Mouse (Mus musculus) CD4-positive, CD25-positive, alpha-beta regulatory T cell, adult 4 months (primary cell): ENCODE results near the gene Cox17. TPM values are rescaled to one million over a fixed set of nuclear protein-coding genes. Genes with fewer than 3 reads are reported as not detected.

Source experiments
- ATAC-seq: one replicate; pipeline ENCODE4 v1.8.0; 2017
- polyA plus RNA-seq, 2 experiments: library from polyadenylated mRNA; unstranded; fragments of 100-300 nt; shearing (Covaris generic); gene quantifications; one replicate each; pipeline ENCODE4 v1.2.1; 2017

The Cox17 gene
- polyA plus RNA-seq, 2 experiments from 2014 or later, result 203 to 275 TPM

DNA sequence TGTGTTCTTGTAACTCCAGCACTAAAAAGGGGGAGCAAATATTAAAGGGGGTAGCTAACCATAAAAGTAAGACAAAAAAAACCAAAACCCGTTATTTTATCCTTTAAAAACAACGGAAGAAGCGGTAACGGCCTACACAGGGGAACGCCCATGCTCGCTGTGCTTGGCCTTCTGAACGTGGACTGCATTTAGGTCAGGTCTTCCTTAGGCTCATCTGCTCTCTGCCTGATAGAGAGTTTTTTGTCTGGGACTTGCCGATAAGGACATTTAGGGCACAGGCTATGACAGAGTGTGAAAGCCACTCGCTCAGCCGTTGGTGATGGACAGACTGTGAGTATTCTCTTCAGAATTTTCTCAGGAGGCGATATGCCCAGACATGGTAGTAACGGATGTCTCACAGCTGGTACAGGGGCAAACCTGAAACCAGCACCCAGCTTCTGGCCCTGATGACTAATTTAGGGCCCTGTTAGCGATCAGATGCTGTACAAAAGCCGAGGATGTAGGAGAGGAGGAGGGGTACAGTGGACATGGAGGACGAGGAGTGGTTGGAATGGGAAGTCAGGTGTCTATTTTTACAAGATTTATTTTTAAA lies 25.0 kb downstream of the Cox17 start:
- ATAC-seq, result no peak

DNA sequence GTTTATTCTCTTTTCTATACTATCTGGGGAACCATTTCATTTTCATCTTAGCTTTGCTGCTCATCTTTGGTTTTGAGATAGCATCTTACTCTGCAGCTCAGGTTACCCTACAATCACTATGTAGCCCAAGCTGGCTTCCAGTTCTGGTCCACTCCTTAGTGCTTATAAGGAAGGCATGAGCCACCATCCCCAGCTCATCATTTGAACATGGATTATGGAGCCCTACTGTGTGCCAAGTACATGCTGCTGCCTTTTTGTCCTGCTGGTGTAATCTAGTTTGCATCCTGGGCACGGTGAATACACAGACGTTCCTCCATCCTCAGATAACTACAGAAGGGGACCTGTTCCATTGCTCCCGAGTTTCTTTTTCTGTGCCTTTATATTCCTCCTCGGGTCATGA lies 26.1 kb downstream of the Cox17 start:
- no peak for ATAC-seq

DNA sequence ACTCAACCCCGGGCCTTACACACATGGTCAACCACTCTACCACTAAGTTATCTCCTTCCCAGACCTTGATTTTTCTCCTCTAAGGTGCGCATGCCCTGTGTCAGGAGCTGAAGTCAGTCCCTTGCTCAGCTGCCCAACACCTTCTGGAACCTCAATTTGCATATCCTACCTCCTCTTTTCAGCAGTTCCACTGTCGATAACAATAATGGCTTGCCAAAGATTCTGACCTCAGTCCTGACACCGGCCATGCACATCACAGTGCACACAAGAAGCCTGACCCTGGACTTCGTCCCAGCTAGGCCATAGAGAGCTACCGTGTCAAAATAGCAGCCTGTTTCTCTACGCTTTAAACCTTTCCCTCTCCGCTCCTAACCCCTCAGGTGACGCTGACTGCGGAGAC lies 26.6 kb downstream of the Cox17 start:
- ATAC-seq, result no peak

DNA sequence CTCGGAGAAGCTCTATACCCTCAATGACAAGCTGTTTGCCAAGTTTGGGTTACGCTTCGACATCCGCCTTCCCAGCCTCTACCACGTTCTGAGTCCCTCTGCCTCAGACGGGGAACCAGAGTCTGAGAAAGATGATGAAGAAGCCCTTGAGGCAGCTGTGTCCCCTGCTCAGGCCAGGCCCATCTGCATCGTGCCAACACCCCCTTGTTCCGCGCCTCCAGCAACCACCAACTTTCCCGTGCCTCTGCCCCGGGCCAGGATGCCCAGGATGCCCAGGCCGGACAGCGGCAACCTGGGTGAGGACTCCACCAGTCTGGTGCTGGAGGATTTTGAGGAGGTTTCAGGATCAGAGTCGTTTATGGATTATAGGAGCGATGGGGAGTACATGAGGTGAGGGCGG lies 27.1 kb downstream of the Cox17 start:
- ATAC-seq, result no peak

DNA sequence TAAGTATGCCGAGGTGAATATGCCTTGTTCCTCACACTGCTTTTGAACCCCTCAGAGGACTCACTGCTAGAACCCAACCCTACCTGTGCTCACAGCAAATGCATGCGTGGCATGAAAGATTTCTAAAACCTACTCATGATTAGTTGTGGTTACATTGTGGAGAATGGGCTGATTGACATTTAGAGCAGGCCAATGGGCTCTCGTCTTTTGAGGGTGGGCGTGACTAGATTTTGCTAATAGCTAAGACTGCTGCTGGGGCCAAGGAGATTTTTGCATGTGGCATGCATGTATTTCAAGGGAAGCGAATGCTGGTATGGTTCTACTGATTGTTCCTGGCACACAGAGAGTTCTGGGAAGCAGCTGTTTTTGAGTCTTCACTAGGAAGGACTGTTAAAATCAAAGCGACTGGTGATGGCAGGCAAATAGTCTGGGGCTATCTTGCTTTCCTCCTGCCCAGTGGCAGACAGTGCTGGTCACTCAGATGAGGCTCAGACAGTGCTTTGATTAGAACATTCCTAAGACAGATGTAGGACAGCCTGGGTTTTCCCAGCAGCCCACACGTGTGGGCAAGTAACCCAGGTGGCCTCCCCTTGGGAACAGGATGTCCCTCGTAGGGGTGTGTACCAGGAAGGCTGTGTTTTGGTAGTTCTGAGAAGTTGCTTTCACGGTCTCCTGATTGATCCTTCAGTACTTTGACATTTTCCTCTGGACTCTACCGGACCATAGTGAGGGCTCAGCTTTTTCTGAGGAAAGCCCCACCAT lies 27.8 kb downstream of the Cox17 start:
- ATAC-seq, result peak; percentile 66

DNA sequence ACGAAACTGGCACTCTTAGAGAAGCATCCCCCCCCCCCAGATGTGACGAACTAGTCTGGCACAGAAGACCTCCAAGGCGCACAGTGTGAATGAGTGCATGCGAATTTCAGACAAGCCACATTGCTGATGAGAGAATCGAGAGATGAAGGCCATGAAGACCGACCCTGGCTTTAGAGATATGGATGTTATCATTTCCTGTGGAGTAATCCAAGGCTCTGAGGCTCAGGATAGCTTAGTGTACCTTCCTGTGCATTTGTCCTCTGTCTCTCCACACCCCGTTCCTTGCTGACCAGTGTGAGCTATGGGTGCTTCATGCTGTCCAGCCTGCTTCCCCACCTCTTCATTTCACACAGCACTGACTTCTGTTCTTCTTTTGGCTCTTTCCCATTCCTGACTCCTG lies 28.4 kb downstream of the Cox17 start:
- no peak for ATAC-seq

DNA sequence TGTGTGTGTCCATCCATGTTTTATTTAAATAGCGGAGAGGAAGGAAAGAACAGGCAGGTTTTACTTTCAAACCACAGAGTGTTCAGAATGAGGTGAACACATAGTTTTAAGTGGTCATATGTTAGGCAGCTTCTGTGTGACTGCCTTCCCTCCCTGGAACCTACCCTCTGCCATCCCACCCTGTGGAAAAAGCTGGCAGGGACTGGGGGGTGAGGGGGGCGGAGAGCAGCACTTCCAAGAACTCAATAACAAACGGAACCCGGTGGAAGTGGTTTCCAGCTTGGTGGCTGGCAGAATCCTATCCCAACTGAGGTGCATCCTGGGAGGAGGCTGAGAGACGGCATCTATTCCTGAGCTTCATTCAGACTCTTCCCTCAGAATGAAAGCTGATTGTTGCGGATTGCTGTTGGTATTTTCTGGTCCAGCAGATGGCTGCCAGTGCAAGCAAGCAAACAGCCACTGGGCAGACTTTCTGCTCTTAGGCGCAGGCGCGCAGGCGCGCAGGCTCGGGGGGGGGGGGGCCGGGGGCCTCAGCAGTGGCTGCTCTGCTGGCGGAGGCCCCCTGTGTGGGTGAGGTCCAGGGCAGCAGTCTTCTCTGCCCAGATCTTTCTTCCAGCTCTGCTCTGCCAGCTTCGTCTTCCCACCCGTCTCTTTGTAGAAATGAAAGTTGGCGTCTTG lies 29.5 kb downstream of the Cox17 start:
- peak; percentile 74 for ATAC-seq

DNA sequence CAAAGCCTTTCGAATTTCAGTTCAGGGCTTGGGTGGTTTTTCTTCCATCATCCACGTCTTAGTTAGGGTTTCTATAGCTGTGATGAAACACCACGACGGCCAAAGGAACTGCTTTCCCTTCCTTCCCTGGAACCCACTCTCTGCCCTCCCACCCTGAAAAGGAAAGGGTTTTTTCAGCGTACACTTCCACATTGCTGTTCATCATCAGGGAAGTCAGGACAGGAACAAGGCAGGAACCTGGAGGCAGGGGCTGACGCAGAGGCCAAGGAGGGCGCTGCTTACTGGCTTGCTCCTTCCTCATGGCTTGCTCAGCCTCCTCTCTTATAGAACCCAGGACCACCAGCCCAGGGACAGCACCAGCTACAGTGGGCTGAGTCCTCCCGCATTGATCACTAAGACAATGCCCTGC lies 30.1 kb downstream of the Cox17 start:
- peak; percentile 32 for ATAC-seq

DNA sequence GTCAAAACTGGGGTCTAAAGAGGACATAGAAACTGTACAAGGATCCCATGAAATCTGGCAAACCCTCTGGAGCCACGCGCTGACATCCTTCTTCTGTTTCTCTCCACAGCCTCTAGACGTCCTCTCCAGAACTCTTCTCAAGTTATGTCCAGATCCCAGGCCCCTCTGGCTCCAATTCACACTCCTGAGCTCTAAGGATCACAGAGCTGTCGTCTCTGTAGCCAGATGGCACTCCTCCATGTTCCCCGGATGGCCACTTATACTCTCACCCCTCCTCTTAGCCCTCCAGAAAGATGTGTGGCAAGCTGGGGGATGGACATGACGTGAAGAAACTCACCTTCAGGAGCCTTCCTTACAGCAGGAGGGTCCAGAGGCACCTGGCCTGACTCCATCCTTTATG lies 30.8 kb downstream of the Cox17 start:
- no peak for ATAC-seq

DNA sequence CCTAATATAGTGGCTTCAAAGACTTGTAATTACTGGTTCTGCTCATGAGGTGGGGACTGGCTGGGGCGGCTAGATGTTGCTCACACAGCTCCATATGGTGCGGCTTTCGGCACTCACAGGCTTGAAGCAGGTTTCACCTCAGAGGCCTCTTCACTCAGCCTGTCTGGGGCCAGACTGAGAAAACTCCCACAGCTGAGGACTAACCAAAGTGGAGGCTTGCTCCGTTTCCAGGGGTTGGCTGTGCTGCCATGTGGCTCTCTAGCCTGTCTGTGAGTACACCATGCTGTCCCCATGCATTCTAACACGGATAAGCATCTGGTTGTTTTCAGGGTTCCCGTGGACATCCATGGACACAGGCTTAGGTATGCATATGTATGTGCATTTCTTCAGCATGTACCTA lies 31.8 kb downstream of the Cox17 start:
- no peak for ATAC-seq

DNA sequence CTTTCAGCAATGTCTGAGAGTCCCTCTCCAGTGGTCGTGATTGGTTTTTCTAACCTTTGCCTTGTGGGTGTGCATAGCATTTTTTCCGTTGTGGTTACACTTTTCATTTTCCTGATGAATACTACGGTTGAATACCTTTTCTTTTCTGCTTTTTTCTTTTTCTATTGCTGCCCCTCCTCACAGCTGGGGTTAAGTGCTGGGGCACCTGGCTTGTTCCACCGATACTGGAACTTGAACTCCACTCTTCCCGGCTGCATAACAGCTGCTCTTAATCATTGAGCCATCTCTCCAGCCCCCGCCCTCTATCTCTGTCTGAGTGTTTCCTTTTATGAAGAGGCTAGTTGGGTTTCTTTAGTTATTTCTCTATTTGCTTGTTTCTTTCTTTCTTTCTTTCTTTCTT lies 32.3 kb downstream of the Cox17 start:
- no peak for ATAC-seq

DNA sequence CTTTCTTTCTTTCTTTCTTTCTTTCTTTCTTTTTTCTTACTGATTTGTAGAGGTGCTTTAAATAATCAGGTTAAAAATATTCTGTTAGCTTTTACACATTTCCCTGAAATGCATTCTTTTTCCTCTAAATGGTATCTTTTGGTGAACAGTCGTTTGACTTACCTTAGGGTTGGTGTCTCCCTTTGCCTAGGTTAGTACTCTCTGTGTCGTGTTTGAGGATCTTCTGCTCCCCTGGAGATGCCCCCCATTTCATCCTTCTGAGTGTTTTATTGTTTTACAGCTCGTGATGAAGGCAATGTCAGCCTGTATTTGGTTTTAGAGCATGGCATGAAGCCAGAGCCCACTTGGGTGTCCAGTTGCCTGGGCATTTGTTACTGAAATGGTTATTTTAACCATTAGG lies 32.7 kb downstream of the Cox17 start:
- ATAC-seq, result no peak

DNA sequence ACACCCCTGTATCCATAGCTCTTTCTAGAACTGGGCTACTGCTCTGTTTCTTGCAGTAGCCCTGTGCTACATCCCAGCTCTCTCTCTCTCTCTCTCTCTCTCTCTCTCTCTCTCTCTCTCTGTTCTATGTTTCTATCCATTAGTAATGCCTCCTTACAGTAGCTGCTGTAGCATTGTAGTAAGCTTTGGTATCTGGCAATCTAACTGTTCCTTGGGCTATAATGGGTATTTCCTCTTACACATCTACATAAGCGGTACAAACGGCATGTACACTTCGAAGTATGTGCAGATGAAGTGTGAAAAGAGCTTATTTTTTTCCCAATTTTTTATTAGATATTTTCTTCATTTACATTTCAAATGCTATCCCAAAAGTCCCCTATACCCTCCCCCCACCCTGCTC lies 33.1 kb downstream of the Cox17 start:
- no peak for ATAC-seq

DNA sequence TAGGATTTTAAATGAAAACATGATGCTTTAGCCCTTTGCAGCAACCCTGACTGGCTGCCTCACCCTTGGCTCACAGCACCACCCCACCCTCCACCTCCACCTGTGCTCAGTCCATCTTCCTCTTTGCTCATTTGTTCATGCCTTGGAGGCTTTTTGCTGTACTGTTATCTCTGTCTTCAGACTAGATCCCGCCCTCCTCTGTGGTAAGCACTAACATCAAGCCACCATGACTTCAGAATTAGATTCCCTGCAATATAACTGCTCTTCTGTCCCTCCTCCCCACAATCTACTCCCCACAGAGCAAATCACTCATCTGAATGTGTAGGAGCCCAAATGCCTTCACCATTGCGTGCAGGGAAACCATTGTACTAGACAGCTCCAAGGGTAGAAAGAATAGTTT lies 36.9 kb downstream of the Cox17 start:
- no peak for ATAC-seq

DNA sequence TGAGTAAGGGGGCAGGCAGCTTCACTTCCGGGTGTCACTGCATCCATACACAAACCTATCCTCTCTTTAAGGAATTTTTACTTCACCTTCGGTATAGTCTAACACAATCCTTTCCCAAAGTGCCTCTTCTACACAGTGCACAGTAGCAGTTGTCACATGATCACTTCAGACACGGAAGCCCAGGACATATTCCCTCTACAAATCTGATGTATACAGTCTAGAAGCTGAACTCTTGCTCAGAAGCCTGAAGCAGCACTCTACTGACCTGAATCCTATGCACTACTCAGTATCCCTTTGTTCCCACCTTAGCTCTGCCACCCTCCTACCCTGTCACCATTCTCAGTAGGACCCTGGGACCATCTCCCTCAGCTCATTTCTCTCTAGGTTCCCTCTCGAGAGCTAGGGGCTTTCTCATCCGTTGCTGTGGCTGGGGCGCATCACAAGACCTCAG lies 38.4 kb downstream of the Cox17 start:
- ATAC-seq, result no peak

DNA sequence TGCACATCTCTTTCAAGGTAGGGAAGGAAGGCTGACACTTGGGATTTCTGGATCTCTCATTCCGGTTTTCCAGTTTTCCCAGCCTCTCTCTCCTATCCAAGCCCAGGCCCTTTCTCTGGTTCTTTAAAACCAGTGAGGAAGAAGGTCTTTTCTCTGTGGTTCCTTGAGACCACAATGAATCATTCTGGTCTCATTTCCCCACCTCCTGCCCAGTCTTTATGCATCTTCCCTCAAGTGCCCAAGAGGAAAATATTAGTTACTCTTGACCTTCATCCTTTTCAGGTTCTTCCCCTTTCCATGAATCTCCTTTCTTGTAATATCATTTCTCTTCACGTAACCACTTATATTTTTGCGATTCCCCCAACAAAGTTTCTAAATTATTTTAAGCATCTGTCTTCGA lies 38.9 kb downstream of the Cox17 start:
- no peak for ATAC-seq

DNA sequence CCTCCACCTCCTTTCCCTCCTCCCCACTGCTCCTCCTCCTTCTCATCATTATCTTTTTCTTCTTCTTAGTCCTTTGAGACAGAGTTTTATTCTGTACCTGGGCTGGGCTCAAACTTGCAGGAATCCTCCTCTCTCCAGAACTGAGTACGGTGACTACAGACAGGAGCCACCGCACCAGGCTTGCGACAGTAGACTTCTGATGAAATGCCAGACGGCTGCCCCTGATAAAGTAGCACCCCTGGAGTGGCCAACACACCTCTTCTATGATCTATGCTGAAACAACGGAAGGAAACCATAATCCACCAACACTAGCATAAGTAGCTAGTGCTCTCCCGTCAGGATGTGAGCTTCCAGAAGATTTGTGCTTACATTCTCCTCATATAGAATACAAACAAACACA lies 40.6 kb downstream of the Cox17 start:
- no peak for ATAC-seq

DNA sequence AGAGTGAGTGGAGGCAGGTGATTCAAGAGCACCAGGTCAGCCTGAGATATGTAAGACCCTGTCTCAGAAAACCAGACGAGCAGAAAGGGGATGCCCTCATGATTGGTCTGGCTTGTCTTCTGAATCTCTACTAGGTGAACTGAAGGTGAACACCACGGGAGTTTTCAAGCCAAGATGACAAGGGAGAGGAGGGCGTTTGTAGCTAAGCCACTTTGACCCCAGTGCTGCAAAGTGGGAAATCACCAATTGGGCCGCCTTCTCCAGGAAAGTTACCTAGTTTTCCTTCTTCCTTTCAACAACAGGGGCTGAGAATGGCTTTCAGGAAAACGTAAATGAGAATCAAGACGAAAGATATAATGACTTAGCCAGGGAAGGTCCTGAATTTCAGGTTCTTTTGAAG lies 42.0 kb downstream of the Cox17 start:
- no peak for ATAC-seq

DNA sequence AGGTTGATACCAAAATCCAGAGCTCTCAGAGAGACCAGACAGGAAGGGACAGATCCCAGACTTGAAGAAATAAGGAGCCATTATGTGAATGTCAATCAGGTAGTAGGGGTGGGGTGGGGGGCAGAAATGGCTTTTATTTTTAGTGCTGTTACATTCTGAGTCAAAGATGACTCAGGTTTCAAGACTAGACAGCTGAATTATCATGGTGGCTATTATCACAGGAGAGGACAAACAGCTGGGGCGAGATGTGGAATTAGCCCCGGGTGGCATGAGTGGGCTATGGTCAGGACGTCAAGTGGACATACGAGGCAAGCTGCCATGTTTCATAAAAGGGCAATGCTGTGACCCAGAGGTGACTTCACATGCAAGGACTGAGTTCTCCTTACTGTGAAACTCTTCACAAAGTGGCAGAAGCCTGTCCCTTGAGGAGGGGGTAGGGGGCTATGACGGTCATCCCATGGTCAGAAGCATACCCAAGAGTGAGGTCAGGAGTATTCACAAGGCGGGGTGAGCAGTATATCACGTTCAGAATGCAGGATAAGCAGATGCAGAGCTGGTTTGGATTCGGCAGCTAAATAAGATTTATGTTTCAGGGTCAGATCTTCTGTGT lies 42.6 kb downstream of the Cox17 start:
- ATAC-seq, result no peak

DNA sequence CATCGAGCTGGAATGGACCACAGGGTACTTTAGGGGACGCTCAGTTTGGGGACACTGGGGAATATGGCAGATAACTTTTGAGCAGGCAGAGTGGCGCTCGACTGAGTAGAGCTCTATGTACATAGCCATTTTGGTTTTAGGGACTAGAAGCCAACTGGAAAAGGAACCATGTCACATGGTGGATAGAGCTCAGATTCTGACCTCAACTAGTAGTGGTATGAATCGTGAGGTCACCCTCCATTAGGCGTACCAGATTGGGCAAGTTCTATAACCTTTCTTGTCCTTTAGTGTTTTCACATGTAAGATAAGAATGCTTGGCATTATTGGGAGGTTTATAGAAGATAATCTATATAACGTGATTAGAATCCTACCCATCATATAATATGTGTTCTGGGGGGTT lies 43.5 kb downstream of the Cox17 start:
- ATAC-seq, result no peak

DNA sequence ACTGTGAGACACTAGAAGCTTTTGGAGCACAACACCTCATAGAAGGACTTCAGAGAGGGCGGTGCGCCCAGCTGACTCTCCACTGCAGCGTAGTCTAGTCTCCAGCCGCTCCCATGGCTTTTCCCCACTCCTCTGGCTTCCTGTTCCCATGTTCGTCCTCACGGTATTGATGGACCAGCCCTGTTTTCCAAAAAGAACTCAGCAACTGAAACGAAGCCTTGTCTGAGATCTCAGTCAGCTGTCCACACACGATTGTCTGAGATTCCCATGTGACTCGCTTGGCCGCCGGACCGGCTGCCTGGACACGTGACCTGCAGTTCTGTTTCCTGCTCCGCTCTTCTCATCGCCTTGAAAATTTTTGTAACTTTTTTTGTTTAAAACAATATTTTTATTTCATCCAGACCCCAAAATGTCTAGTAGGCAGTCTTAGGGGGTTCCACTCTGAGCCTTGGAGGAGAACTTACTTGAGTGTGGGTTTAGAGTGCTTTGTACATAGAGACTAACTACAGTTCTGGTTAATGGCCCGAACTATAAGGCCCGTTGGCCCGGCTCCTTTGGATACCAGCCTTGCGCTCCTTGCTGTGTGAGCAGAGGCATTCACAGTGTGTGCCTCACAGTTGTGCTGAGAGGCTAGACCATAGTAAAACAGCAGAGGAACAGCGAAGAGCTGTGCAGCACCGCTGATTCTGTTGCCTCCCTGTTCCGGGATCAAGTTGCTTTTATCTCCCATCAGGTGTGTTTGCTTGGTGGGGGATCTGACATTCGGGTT lies 45.5 kb downstream of the Cox17 start:
- no peak for ATAC-seq

DNA sequence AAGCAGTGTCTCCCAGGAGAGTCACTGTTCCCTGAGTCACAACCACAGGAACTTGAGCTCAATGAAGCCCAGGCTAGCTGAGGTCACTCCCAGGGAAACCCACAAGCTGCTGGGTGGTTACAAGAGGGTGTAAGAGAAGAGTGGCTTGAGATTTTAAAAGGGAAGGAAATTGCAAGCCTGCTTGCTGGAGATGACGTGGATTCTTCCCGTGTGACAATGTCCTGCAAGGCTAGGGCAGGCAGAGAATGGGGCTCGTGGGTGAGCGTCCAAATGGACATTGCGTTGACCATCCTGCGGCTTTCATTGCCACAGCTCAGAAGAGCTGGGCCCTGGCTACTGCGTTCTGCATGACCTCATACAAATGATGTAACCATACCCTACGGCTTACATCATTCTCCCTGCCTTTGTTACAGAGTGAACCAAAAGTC lies 47.4 kb downstream of the Cox17 start:
- no peak for ATAC-seq
